Mouse (Mus musculus): ENCODE results near the gene Nedd9.

- TF ChIP-seq GATA1 (IDR thresholded peaks at IDR 0.05; ENCODE audit: low read length), result no peak
- TF ChIP-seq TAL1 (IDR thresholded peaks at IDR 0.05; ENCODE audit: low read length), result no peak
These were observed 145.7 kb downstream of the Nedd9 start for GRCm38 (mm10) chr13:41341422-41341821.
